Mouse (Mus musculus) fibroblast of lung, adult 2 months (primary cell): ENCODE results near the gene Tcl1b2.
A peak's percentile ranks its signal among the peaks of the same experiment; 100 is the strongest.
"Not testable (repeated sequence)": the region's sequence is repeated elsewhere in the genome, so short reads cannot be mapped to it uniquely, and the experiment has no call there.

Experiments
- DNase-seq: peaks from one replicate; pipeline ENCODE4 v3.0.0-alpha.2; 2011; ENCODE audit warnings: low read depth

Tcl1b2 gene

DNA sequence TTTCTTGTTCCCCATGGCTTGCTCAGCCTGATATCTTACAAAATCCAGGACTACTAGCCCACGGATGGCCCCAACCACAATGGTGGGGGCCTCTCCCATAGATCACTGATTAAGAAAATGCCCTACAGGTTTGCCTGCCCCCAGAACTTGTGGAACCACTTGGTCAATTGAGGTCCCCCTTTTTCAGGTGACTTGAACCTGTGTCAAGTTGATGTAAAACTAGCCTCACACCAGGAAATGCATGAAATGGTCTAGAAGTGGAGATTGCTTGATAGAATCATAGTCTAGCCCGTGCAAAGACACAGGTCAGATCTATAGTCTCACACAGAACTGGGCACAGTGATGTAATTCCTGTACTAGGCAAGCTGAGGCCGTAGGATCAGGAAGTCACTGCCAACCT lies at the start of gene Tcl1b2:
Gene Tcl1b2, plus strand, starts transcription at position 301 of the 400 bp plus-strand sequence.
- DNase-seq, result no peak

DNA sequence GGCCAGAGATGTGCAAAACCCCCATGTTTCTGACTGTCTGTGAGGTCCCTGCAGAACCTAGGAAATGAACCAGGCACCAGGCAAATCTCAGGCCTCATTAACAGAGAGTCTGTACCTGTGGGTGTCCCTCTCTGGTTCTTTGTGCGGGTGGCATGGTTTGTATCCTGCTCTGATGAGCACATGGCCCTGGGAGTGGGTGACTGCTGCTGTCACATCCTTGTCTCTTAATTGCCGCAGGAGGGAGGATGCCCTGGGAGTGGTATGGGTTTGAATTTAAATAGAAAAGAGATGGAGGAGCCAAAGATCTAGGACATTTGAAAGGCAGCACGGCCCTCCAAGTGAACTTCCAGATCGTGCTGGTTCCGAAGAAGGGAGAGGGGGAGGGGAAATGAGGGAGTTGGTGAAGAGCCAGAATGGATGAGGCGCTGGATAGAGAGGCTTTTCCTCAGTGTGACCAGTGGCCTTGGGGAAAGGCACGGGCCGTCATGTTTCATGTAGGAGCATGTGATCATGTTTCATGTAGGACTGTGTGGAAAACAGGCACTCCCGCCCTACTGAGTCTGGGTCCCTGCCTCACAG lies 46.3 kb upstream of the Tcl1b2 start:
- no peak for DNase-seq

- no peak for DNase-seq
Observed at GRCm38 (mm10) chr12:105102901-105103300, 42.9 kb upstream of the Tcl1b2 start.

DNA sequence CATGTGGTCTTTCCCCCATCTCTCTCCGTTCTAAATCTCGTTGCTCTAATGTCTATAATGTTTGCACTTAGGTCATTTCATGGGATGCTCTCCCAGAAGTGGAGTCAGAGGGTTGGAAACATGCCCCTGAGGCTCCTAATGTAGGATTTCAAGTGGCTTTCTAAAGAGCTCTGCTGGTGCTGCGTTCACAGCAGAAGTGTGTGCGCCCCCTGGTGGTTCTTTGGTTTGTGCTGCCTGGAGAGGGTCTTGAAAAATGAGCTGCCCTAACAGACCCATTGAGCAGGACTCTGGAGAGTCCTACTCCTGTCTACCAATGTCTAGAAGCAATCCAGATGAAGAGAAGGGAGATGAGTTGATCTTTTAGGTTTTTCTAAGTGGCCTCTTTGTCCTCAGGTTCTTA lies 41.8 kb upstream of the Tcl1b2 start:
- peak; percentile 20 for DNase-seq

- no peak for DNase-seq
Observed at GRCm38 (mm10) chr12:105105326-105105725, 40.5 kb upstream of the Tcl1b2 start.

GRCm38 (mm10) chr12:105108856-105109255 lies 37.0 kb upstream of the Tcl1b2 start:
- no peak for DNase-seq

- no peak for DNase-seq
Observed at GRCm38 (mm10) chr12:105109406-105109805, 36.4 kb upstream of the Tcl1b2 start.

DNA sequence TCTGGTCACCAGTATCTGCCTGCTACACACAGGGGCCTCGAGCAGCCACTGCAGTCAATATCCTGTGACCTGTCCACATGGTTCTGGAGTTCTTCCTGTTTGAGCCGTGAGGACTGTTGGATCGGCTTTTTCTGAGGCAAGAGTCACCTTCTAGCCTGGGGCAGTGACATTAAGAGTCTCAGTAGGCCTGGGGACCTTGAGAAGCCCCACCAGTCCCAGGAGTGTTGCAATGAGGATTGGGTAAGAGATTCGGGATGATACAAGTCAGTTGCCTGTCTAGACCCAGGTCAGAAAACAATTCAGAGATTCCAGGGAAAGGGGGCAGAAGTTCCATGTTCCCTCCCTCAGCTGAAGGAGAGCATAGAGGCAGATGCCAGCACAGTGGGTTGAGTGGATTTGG lies 36.0 kb upstream of the Tcl1b2 start:
- no peak for DNase-seq

DNA sequence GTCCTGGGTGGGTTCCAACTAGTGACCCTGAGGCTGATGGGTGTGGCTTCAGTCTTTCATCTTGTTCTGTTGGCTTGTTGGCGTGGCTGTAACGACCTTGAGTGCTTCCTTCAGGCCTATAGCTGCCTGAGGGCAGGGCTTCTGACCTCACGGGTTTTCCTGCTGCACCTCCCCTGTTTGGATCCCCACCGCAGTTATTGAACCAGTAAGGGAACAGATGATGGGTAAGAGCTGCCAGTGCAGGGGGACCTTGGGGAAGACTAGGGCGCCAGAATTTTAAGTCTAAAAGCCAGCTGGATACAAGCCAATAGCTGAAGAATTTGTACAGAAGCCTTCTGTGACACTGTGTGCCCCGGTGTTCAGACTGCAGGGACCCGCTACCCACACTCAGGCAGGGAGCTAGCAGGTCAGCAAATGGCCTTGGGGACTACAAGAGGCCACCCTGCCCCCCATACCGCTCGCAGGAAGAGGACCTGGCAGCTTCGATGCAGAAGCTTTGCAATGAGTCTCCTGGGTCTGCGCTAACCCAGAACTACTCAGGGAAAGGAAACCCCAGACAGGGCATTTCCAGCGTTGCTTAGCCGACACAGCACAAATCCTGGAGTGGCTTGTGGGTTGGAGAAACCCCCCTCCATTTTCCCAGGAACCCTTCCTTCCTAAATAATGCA lies 33.4 kb upstream of the Tcl1b2 start:
- no peak for DNase-seq

GRCm38 (mm10) chr12:105116648-105117047 lies 29.2 kb upstream of the Tcl1b2 start:
- no peak for DNase-seq

DNA sequence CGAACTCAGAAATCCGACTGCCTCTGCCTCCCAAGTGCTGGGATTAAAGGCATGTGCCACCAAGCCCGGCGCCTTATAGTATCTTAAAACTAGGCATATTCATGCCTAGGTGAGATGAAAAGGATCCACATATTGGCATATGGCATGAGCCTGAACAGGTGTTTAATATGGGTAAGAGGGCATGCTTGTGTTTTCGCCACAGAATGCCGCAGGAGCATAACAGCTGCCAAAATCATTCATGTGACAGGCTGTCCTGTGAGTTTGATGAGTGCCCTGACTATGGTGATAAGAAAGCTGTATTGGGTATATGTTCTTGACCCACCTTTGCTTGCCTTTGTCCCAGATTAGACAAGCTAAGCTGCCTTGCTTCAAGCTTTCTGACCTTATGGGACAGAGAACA lies 20.5 kb upstream of the Tcl1b2 start:
- DNase-seq, result no peak

GRCm38 (mm10) chr12:105126516-105126915 lies 19.3 kb upstream of the Tcl1b2 start:
- DNase-seq, result no peak

DNA sequence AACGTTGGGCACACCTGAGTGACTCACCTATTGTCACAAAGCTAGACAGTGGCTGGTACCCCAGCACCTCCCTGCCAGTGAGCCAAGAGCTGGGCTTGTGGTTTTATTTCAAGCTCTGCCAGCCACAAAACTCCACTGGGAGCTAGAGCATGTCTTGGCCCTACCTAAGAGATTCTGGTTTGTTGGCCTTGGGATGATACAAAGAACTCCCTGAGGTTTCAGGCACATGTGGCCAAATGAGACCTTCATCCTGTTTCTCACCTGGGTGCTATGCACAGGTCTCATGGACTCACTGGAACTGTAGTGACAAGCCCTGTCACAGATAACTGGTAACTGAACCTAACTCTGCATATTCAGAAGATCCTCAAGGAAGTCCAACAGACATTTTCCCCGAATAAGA lies 18.2 kb upstream of the Tcl1b2 start:
- no peak for DNase-seq

- DNase-seq, result not testable (repeated sequence)
Observed at GRCm38 (mm10) chr12:105129494-105130205, 16.2 kb upstream of the Tcl1b2 start.

DNA sequence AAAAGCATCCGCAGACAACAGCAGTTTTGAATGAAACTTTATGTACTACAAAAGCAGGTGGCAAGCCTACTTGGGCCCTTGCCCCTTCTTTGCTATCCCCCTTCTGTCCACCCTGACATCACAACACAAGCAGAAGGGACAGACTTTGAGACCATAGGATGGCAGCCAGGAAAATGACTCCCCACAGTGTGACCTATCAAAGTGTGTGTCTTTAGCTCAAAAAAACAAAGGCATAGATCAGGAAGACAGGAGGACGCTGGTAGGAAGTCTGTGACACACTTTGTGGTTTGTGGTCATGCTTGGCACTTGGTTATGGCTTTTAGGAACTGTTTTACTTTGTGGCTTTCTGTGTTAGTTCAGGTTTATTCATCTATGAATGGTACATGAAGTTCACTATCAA lies 11.6 kb upstream of the Tcl1b2 start:
- DNase-seq, result not testable (repeated sequence)

- DNase-seq, result not testable (repeated sequence)
Observed at GRCm38 (mm10) chr12:105134826-105135225, 11.0 kb upstream of the Tcl1b2 start.

DNA sequence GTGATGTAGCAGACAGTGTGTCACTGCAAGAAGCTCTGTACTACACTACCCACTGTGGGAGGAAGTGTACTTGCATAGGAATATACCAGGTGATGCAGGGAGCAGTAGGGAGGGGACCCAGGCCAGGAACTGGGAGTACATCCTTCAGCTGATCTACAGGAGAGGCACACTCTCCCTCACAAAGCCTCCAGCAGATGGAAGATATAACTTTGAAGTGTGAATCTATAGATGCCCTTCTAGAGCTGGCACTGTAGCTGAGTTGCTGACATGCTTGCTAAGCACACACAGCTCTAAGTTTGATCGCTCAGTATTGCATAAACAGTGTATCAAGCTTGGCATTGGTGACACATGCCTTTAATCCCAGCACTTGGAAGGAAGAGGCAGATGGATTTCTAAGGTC lies 8.1 kb upstream of the Tcl1b2 start:
- not testable (repeated sequence) for DNase-seq

GRCm38 (mm10) chr12:105143096-105143495 lies 2.7 kb upstream of the Tcl1b2 start:
- DNase-seq, result no peak

GRCm38 (mm10) chr12:105144928-105145327 lies 886 bp upstream of the Tcl1b2 start:
- not testable (repeated sequence) for DNase-seq

GRCm38 (mm10) chr12:105155286-105155685 lies 9.5 kb downstream of the Tcl1b2 start:
- DNase-seq, result not testable (repeated sequence)

DNA sequence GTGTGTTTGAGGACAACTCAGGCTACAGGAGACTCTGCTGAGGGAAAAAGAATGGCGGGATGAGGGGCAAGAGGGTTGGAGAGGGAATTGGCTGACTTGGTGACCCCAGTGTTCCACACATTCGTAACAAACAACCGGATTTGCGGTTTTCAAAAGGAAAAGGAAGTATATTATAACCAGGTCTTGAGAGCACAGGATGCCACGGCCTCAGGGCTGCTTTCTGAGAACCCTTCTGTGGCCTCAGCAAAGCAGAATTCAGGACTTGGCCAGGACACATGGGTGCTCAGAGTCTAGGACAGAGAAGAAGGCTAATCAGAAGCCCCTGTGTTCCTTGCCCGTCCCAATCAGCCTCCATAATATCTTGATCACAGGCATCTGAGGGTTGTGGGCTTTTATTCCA lies 13.0 kb downstream of the Tcl1b2 start:
- DNase-seq, result no peak

GRCm38 (mm10) chr12:105159390-105159789 lies 13.6 kb downstream of the Tcl1b2 start, which contains the start of gene Tcl1b1:
Gene Tcl1b1 (plus strand): TSS chr12:105159690.
- DNase-seq, result no peak

DNA sequence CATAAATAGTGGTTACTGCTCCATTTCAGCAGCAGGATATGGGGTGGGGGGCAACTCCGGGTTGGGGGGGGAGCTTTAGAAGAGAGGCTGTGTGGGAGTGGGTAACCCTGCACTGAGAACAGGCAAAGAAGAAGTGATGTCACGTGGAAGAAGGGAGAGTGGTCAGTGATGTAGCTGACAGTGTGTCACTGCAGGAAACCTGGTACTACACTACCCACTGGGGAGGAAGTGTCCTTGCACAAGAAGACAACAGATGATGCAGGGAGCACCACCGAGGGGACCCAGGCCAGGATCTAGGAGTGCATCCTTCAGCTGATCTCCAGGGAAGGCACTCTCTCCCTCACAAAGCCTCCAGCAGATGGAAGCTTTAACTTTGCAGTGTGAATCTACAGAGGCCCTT lies 20.9 kb downstream of the Tcl1b2 start:
- DNase-seq, result no peak
